Mouse (Mus musculus): ENCODE data around the gene Slc25a10. TPM values are rescaled to one million over a fixed set of nuclear protein-coding genes. Genes with fewer than 3 reads are reported as not detected.

Slc25a10 gene
- polyA plus RNA-seq, 1 experiment: 157 TPM

DNA sequence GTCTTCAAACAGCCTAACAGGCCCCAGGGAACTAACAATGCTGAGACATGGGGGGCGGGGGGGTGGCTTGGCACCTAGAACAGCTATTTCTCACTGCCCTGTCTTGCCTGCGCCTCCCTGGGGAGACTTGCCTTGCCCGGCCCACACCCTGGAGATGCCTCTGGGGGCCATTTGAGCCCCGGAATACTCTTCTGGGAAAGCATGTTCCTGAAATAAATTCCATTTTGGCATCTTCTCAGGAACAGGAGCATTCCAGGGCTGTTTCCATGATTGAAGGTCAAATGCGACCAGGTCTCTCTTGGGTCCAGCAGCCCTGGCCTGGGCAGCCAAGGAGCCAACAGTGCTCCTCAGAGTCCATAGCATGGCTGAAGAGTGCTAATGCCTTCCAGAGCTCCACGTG, 50.7 kb downstream of the Slc25a10 start:
- TF ChIP-seq POLR2A (IDR thresholded peaks at IDR 0.05; ENCODE audit: borderline replicate concordance, extremely low read depth, low read depth, low read length) (no peak), CTCF (IDR thresholded peaks at IDR 0.05; ENCODE audit: insufficient read depth, low read length) (no peak)
- Histone ChIP-seq H3K4me3 (replicated peaks; ENCODE audit: extremely low read depth, low read depth, low read length) (no peak overlapping the region), H3K4me1 (ENCODE audit: control insufficient read depth, insufficient read depth, low read length) (peaks cover 17% of the 10 kb centered on the region)
- WGBS: 78% methylated on average over 6 of the region's 6 CpGs
- DNase-seq: no peak

DNA sequence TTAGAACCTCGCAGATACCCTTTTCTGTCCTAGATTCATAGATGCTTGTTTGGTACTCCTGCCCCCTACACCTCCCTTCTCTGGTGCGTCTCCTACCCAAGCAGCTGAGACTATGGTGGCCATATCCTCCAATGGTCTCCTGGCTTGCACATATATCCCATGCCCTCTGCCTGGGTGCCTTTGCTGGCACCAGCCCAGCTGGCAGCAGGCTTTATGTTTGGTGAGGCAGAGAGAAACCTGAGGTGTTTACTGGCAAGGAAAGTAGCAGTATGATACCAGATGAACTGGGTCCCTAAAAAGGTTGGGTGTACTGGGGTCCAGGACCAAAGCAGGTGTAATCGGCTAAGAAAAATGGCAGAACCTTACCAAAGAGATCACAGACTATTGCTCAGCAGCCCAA, 54.3 kb downstream of the Slc25a10 start:
- no peak for DNase-seq
- no peak for TF ChIP-seq CTCF (IDR thresholded peaks at IDR 0.05; ENCODE audit: insufficient read depth, low read length)
- no peak for TF ChIP-seq POLR2A (IDR thresholded peaks at IDR 0.05; ENCODE audit: borderline replicate concordance, extremely low read depth, low read depth, low read length)
- H3K4me3 ChIP-seq (replicated peaks; ENCODE audit: extremely low read depth, low read depth, low read length): no peak overlapping the region
- peaks cover 17% of the 10 kb centered on the region for H3K4me1 ChIP-seq (ENCODE audit: control insufficient read depth, insufficient read depth, low read length)
- 87% methylated on average over 3 of the region's 3 CpGs for WGBS

DNA sequence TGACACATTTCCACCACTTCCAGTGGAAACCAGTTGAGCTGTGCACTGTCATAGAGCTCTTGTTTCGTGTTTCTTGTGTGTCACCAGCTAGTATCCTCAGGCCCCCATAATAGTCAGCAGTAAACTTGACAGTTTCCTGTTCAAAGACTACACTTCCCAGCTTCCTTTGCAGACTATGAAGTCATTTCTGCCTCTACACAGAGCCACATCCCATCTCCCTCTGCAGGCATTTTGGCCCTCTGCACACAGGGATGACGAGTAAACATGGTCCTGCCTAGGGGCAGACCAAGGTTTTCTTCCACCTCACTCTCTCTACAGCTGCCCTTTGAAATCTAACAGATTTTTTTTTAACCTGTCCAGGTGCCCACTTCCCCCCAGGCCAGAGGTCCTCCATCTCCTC, 55.8 kb downstream of the Slc25a10 start:
- WGBS: 38% methylated on average over 2 of the region's 2 CpGs
- Histone ChIP-seq H3K4me3 (replicated peaks; ENCODE audit: extremely low read depth, low read depth, low read length) (no peak overlapping the region), H3K4me1 (ENCODE audit: control insufficient read depth, insufficient read depth, low read length) (peaks cover 17% of the 10 kb centered on the region)
- DNase-seq: no peak
- TF ChIP-seq POLR2A (IDR thresholded peaks at IDR 0.05; ENCODE audit: borderline replicate concordance, extremely low read depth, low read depth, low read length) (no peak), CTCF (IDR thresholded peaks at IDR 0.05; ENCODE audit: insufficient read depth, low read length) (no peak)

DNA sequence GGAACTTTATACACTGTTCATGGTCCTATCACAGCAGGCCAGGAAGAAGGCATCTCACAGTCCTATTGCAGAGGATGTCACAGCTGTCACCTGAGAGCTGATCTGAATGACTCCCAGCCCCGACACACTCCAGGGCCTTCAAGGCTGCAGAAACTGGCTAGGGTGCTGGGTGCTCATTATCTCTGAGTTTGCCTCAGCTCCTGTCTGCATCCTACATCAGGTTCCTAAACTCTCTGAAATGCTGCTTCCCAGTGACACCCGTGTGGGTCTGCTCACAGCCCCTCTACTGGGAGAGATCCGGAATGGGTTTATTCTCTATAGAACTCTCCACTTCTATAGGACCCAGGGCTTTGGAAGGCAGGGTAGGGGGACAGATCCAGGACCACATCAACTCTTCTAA, 56.6 kb downstream of the Slc25a10 start:
- DNase-seq: no peak
- TF ChIP-seq CTCF (IDR thresholded peaks at IDR 0.05; ENCODE audit: insufficient read depth, low read length) (no peak), POLR2A (IDR thresholded peaks at IDR 0.05; ENCODE audit: borderline replicate concordance, extremely low read depth, low read depth, low read length) (no peak)
- no peak overlapping the region for H3K4me3 ChIP-seq (replicated peaks; ENCODE audit: extremely low read depth, low read depth, low read length)
- WGBS: 66% methylated on average over 3 of the region's 3 CpGs
- peaks cover 17% of the 10 kb centered on the region for H3K4me1 ChIP-seq (ENCODE audit: control insufficient read depth, insufficient read depth, low read length)

DNA sequence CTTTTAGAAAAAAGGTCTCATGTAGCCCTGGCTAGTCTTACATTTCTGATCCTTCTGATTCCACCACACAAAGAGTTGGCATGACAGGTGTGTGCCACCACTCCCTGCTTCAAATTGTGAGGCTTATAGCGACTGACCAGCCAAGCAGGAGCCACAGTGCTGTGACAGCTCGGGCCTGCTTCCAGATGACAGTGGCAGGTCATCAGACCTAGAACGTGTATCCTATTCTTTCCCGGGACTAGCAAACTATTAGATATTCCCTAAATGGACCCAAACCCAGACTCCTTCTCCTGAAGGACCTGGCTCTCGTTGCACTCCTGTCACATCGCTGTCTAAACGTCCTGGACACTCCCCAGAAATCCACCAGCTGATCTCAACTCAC, 57.1 kb downstream of the Slc25a10 start:
- Histone ChIP-seq H3K4me1 (ENCODE audit: control insufficient read depth, insufficient read depth, low read length) (peaks cover 17% of the 10 kb centered on the region), H3K4me3 (replicated peaks; ENCODE audit: extremely low read depth, low read depth, low read length) (peak overlapping the region; percentile 90)
- TF ChIP-seq CTCF (IDR thresholded peaks at IDR 0.05; ENCODE audit: insufficient read depth, low read length): no peak
- TF ChIP-seq POLR2A (IDR thresholded peaks at IDR 0.05; ENCODE audit: borderline replicate concordance, extremely low read depth, low read depth, low read length): no peak
- no peak for DNase-seq
- WGBS: 4% methylated on average over 7 of the region's 7 CpGs

Other genes starting within 250 kb of the Slc25a10 start
- 941 and 1,175 TPM in 2 replicates for gene Actg1, start 143.3 kb upstream of the Slc25a10 start, polyA plus RNA-seq (2012; rRNA removed)
- gene Fscn2, start 130.3 kb upstream of the Slc25a10 start, polyA plus RNA-seq (2012; rRNA removed): 0.06 and 0.60 TPM in 2 replicates
- 61.9 and 67.1 TPM in 2 replicates for gene Faap100, start 113.1 kb upstream of the Slc25a10 start, polyA plus RNA-seq (2012; rRNA removed)
- 39.2 and 49.8 TPM in 2 replicates for gene Nploc4, start 54.1 kb upstream of the Slc25a10 start, polyA plus RNA-seq (2012; rRNA removed)
- 0.06 TPM in 1 of 2 replicates, not detected in the other for gene Tspan10, start 49.2 kb upstream of the Slc25a10 start, polyA plus RNA-seq (2012; rRNA removed)
- gene Pde6g, start 38.3 kb upstream of the Slc25a10 start, polyA plus RNA-seq (2012; rRNA removed): 0.45 and 0.57 TPM in 2 replicates
- 11.9 and 14.9 TPM in 2 replicates for gene Oxld1, start 33.8 kb upstream of the Slc25a10 start, polyA plus RNA-seq (2012; rRNA removed)
- gene Ccdc137, start 33.7 kb upstream of the Slc25a10 start, polyA plus RNA-seq (2012; rRNA removed): 11.0 and 14.5 TPM in 2 replicates
- 15.6 and 17.3 TPM in 2 replicates for gene Arl16, start 24.2 kb upstream of the Slc25a10 start, polyA plus RNA-seq (2012; rRNA removed)
- 48.0 and 51.4 TPM in 2 replicates for gene Mrpl12, start 7.2 kb upstream of the Slc25a10 start, polyA plus RNA-seq (2012; rRNA removed)
- gene Gcgr, start 38.9 kb downstream of the Slc25a10 start, polyA plus RNA-seq (2012; rRNA removed): 0.86 and 1.0 TPM in 2 replicates
- 133 and 168 TPM in 2 replicates for gene Mcrip1, start 57.9 kb downstream of the Slc25a10 start, polyA plus RNA-seq (2012; rRNA removed)
- 3.3 TPM in 1 of 2 replicates, not detected in the other for gene Ppp1r27, start 59.3 kb downstream of the Slc25a10 start, polyA plus RNA-seq (2012; rRNA removed)
- 192 and 254 TPM in 2 replicates for gene P4hb, start 81.4 kb downstream of the Slc25a10 start, polyA plus RNA-seq (2012; rRNA removed)
- 890 and 923 TPM in 2 replicates for gene Arhgdia, start 89.8 kb downstream of the Slc25a10 start, polyA plus RNA-seq (2012; rRNA removed)
- gene Alyref, start 106.5 kb downstream of the Slc25a10 start, polyA plus RNA-seq (2012; rRNA removed): 26.1 and 29.1 TPM in 2 replicates
- gene Anapc11, start 106.6 kb downstream of the Slc25a10 start, polyA plus RNA-seq (2012; rRNA removed): 136 and 159 TPM in 2 replicates
- 2.5 and 3.0 TPM in 2 replicates for gene Npb, start 116.6 kb downstream of the Slc25a10 start, polyA plus RNA-seq (2012; rRNA removed)
- 217 and 238 TPM in 2 replicates for gene Pcyt2, start 126.1 kb downstream of the Slc25a10 start, polyA plus RNA-seq (2012; rRNA removed)
- 75.2 and 84.1 TPM in 2 replicates for gene Sirt7, start 133.4 kb downstream of the Slc25a10 start, polyA plus RNA-seq (2012; rRNA removed)
- 41.5 and 51.3 TPM in 2 replicates for gene Mafg, start 141.8 kb downstream of the Slc25a10 start, polyA plus RNA-seq (2012; rRNA removed)
- gene Pycr1, start 151.9 kb downstream of the Slc25a10 start, polyA plus RNA-seq (2012; rRNA removed): 4.1 and 4.5 TPM in 2 replicates
- gene Myadml2, start 156.3 kb downstream of the Slc25a10 start, polyA plus RNA-seq (2012; rRNA removed): 1.1 and 3.1 TPM in 2 replicates
- gene Notum, start 169.3 kb downstream of the Slc25a10 start, polyA plus RNA-seq (2012; rRNA removed): 15.5 and 20.6 TPM in 2 replicates
- gene Aspscr1, start 181.1 kb downstream of the Slc25a10 start, polyA plus RNA-seq (2012; rRNA removed): 86.9 and 95.8 TPM in 2 replicates
- gene Cenpx, start 221.9 kb downstream of the Slc25a10 start, polyA plus RNA-seq (2012; rRNA removed): 68.0 and 69.1 TPM in 2 replicates
- gene Lrrc45, start 222.1 kb downstream of the Slc25a10 start, polyA plus RNA-seq (2012; rRNA removed): 35.6 and 40.1 TPM in 2 replicates
- 62.0 and 76.8 TPM in 2 replicates for gene Rac3, start 229.6 kb downstream of the Slc25a10 start, polyA plus RNA-seq (2012; rRNA removed)
- 326 and 340 TPM in 2 replicates for gene Dcxr, start 235.4 kb downstream of the Slc25a10 start, polyA plus RNA-seq (2012; rRNA removed)
- gene Cbr2, start 240.3 kb downstream of the Slc25a10 start, polyA plus RNA-seq (2012; rRNA removed): 13,780 and 14,250 TPM in 2 replicates

Measured in lung, adult 2 months (tissue).